Comparison of ENCODE assay signal across 9 mouse cellular contexts in genomic region chr9:91384136-91384500, GRCm38 (mm10). TPM values are rescaled to one million over a fixed set of nuclear protein-coding genes. Genes with fewer than 3 reads are reported as not detected.
A peak's percentile ranks its signal among the peaks of the same experiment; 100 is the strongest.
DNase-seq lines count a peak whose midpoint lies in the region; ATAC-seq and TF ChIP-seq lines count a peak whose summit lies in the region.
"Had no signal": no experiment of that assay in that cellular context is flagged by ENCODE, and none has a peak within 500 bp of the region (broad histone marks: within the 10 kb centered on the region; RNA-seq: fewer than 3 reads in every experiment).

No protein-coding gene starts in this region.

- TF ChIP-seq POLR2A in heart, adult 2 months (IDR thresholded peaks at IDR 0.05; ENCODE audit: insufficient read depth, low read depth, low read length) = no peak

- no peak for DNase-seq in heart, adult 2 months
- peak; percentile 59 for DNase-seq in cerebellum, postnatal 36 days
- DNase-seq in hindbrain, embryonic 11.5 days (ENCODE audit: low spot score) = no peak
- no peak for DNase-seq in urinary bladder, postnatal 25 days (ENCODE audit: low spot score)
- no peak for DNase-seq in adrenal gland, adult 18-20 months (ENCODE audit: low spot score in 2 of 2)
- no peak for DNase-seq in lung, postnatal 0 days (ENCODE audit: low spot score)
- DNase-seq: gastrocnemius, postnatal 14 days had no signal

- H3K4me3 ChIP-seq in heart, embryonic 13.5 days = 0 out of 2 replicates have a peak overlapping the region, but pooled peaks have one; percentile 2
- no peak overlapping the region for H3K4me3 ChIP-seq in heart, adult 2 months
- peak overlapping the region; percentile 57 for H3K4me3 ChIP-seq in hindbrain, embryonic 11.5 days (ENCODE audit: low read depth, low read length)
- peak overlapping the region; percentile 16 for H3K4me3 ChIP-seq in midbrain, embryonic 16.5 days (ENCODE audit: low read depth, low read length)
- no peak overlapping the region for H3K4me3 ChIP-seq in lung, postnatal 0 days (ENCODE audit: low read depth, low read length)

- H3K27ac ChIP-seq in heart, embryonic 13.5 days (replicated peaks) = no peak overlapping the region
- no peak overlapping the region for H3K27ac ChIP-seq in heart, adult 2 months
- H3K27ac ChIP-seq in hindbrain, embryonic 11.5 days (ENCODE audit: low read depth, low read length) = peak overlapping the region; percentile 93
- H3K27ac ChIP-seq in midbrain, embryonic 16.5 days (ENCODE audit: low read length) = peak overlapping the region; percentile 87
- no peak overlapping the region for H3K27ac ChIP-seq in lung, postnatal 0 days (ENCODE audit: low read length)

- under 1% methylated on average over 30 of the region's 30 CpGs for WGBS in heart, embryonic 13.5 days
- 2% methylated on average over 30 of the region's 30 CpGs for WGBS in heart, adult 2 months
- WGBS in hindbrain, embryonic 11.5 days = under 1% methylated on average over 30 of the region's 30 CpGs
- 3% methylated on average over 30 of the region's 30 CpGs for WGBS in midbrain, embryonic 16.5 days
- WGBS in lung, postnatal 0 days = 1% methylated on average over 30 of the region's 30 CpGs

- no peak for ATAC-seq in heart, embryonic 13.5 days (ENCODE audit: extremely low read depth, insufficient number of reproducible peaks, low FRiP score, low TSS enrichment)
- ATAC-seq in hindbrain, embryonic 11.5 days (ENCODE audit: low FRiP score) = peak; percentile 55
- peak; percentile 23 for ATAC-seq in midbrain, embryonic 16.5 days
- ATAC-seq in lung, postnatal 0 days = no peak

- H3K9me3 ChIP-seq in heart, embryonic 13.5 days = no peaks in the 10 kb centered on the region
- no peaks in the 10 kb centered on the region for H3K9me3 ChIP-seq in hindbrain, embryonic 11.5 days (ENCODE audit: control insufficient read depth, low read length)
- H3K9me3 ChIP-seq in midbrain, embryonic 16.5 days (replicated peaks; ENCODE audit: control insufficient read depth, low read length, poor library complexity, severe bottlenecking) = no peaks in the 10 kb centered on the region
- H3K9me3 ChIP-seq in lung, postnatal 0 days (ENCODE audit: low read length) = no peaks in the 10 kb centered on the region

- no peaks in the 10 kb centered on the region for H3K79me2 ChIP-seq in heart, adult 2 months (replicated peaks; ENCODE audit: control insufficient read depth, insufficient read depth, low read length)

- H3K9ac ChIP-seq in heart, embryonic 13.5 days = no peak overlapping the region
- H3K9ac ChIP-seq in heart, adult 2 months (ENCODE audit: low read depth, low read length) = no peak overlapping the region
- peak overlapping the region; percentile 89 for H3K9ac ChIP-seq in hindbrain, embryonic 11.5 days (ENCODE audit: low read depth, low read length)
- peak overlapping the region; percentile 55; the same call in 1 of the 2 replicates for H3K9ac ChIP-seq in midbrain, embryonic 16.5 days (ENCODE audit: low read depth, low read length)
- H3K9ac ChIP-seq in lung, postnatal 0 days (replicated peaks; ENCODE audit: low read depth) = no peak overlapping the region

- TF ChIP-seq CTCF in heart, adult 2 months (IDR thresholded peaks at IDR 0.05) = no peak
- no peak for TF ChIP-seq CTCF in lung, postnatal 0 days (IDR thresholded peaks at IDR 0.05)

- no peaks in the 10 kb centered on the region for H3K36me3 ChIP-seq in heart, embryonic 13.5 days
- no peaks in the 10 kb centered on the region for H3K36me3 ChIP-seq in heart, adult 2 months (ENCODE audit: control insufficient read depth, insufficient read depth, low read length)
- H3K36me3 ChIP-seq in hindbrain, embryonic 11.5 days (ENCODE audit: control insufficient read depth, insufficient read depth, low read length) = no peaks in the 10 kb centered on the region
- no peaks in the 10 kb centered on the region for H3K36me3 ChIP-seq in midbrain, embryonic 16.5 days (ENCODE audit: control insufficient read depth, insufficient read depth, low read length)
- H3K36me3 ChIP-seq in lung, postnatal 0 days (ENCODE audit: insufficient read depth, low read length) = no peaks in the 10 kb centered on the region

- H3K4me1 ChIP-seq in heart, embryonic 13.5 days = peaks cover 10% of the 10 kb centered on the region
- H3K4me1 ChIP-seq in heart, adult 2 months (ENCODE audit: control insufficient read depth, insufficient read depth, low read length) = no peaks in the 10 kb centered on the region
- no peaks in the 10 kb centered on the region; the same call in none of the 2 replicates for H3K4me1 ChIP-seq in hindbrain, embryonic 11.5 days (replicated peaks; ENCODE audit: control insufficient read depth, insufficient read depth, low read length)
- H3K4me1 ChIP-seq in midbrain, embryonic 16.5 days (ENCODE audit: control insufficient read depth, insufficient read depth, low read length) = no peaks in the 10 kb centered on the region
- peaks cover 4% of the 10 kb centered on the region; the same call in 1 of the 2 replicates for H3K4me1 ChIP-seq in lung, postnatal 0 days (ENCODE audit: insufficient read depth, low read depth, low read length)

- H3K27me3 ChIP-seq in heart, embryonic 13.5 days (replicated peaks) = peaks cover 99% of the 10 kb centered on the region
- peaks cover 36% of the 10 kb centered on the region for H3K27me3 ChIP-seq in heart, adult 2 months (ENCODE audit: control insufficient read depth, insufficient read depth, low read length)
- peaks cover 68% of the 10 kb centered on the region for H3K27me3 ChIP-seq in hindbrain, embryonic 11.5 days (ENCODE audit: control insufficient read depth, insufficient read depth, low read length)
- peaks cover 36% of the 10 kb centered on the region for H3K27me3 ChIP-seq in midbrain, embryonic 16.5 days (ENCODE audit: control insufficient read depth, insufficient read depth, low read depth, low read length)
- peaks cover 73% of the 10 kb centered on the region for H3K27me3 ChIP-seq in lung, postnatal 0 days (replicated peaks; ENCODE audit: insufficient read depth, low read length)

- intact Hi-C loops in heart, adult 2 months (cut with DNase I) = no loop called here

- no peak overlapping the region for H3K4me2 ChIP-seq in heart, embryonic 13.5 days
- peak overlapping the region; percentile 87 for H3K4me2 ChIP-seq in hindbrain, embryonic 11.5 days (replicated peaks; ENCODE audit: low read depth, low read length)
- H3K4me2 ChIP-seq in midbrain, embryonic 16.5 days (ENCODE audit: low read length) = peak overlapping the region; percentile 62
- no peak overlapping the region for H3K4me2 ChIP-seq in lung, postnatal 0 days (replicated peaks; ENCODE audit: low read depth, low read length)

- no peak for TF ChIP-seq EP300 in heart, adult 2 months (IDR thresholded peaks at IDR 0.05; ENCODE audit: insufficient read depth, low read depth, low read length)
- no peak for TF ChIP-seq EP300 in lung, postnatal 0 days (IDR thresholded peaks at IDR 0.05)

RNA-seq across cellular contexts. Expression of gene Zic1, which starts 18.5 kb away (rescaled TPM):
- 0.09 TPM in 1 of 2 replicates, not detected in the other for polyA plus RNA-seq in heart, embryonic 13.5 days (2015; fragmentation: Nextera tagmentation; extraction: Ambion mirVana)
- not detected for total RNA-seq in heart, adult 2 months (2021)
- polyA plus RNA-seq in heart, adult 2 months (2012; rRNA removed) = 0.08 TPM in 1 of 2 replicates, not detected in the other
- polyA plus RNA-seq in hindbrain, embryonic 11.5 days (2014; fragmentation: Nextera tagmentation; extraction: Ambion mirVana) = 18.2 and 23.8 TPM in 2 replicates
- polyA plus RNA-seq in midbrain, embryonic 16.5 days (2015; fragmentation: Nextera tagmentation; extraction: Ambion mirVana) = 9.1 and 20.6 TPM in 2 replicates
- total RNA-seq in adrenal gland, adult 18-20 months (2021) = not detected
- polyA plus RNA-seq in lung, postnatal 0 days (2015; fragmentation: Nextera tagmentation; extraction: Ambion mirVana) = not detected in 2 replicates

RNA-seq across cellular contexts. Expression of gene Zic4, which starts 21.9 kb away (rescaled TPM):
- not detected in 2 replicates for polyA plus RNA-seq in heart, embryonic 13.5 days (2015; fragmentation: Nextera tagmentation; extraction: Ambion mirVana)
- not detected for total RNA-seq in heart, adult 2 months (2021)
- not detected in 2 replicates for polyA plus RNA-seq in heart, adult 2 months (2012; rRNA removed)
- polyA plus RNA-seq in hindbrain, embryonic 11.5 days (2014; fragmentation: Nextera tagmentation; extraction: Ambion mirVana) = 32.8 and 36.5 TPM in 2 replicates
- polyA plus RNA-seq in midbrain, embryonic 16.5 days (2015; fragmentation: Nextera tagmentation; extraction: Ambion mirVana) = 55.8 and 154 TPM in 2 replicates
- not detected for total RNA-seq in adrenal gland, adult 18-20 months (2021)
- polyA plus RNA-seq in lung, postnatal 0 days (2015; fragmentation: Nextera tagmentation; extraction: Ambion mirVana) = not detected in 2 replicates

Comparison
In these comparisons a context has a peak if more than half of its experiments do, and no peak if none do; other contexts are left out.
1. H3K4me3 ChIP-seq: peak in heart, embryonic 13.5 days (single experiment), hindbrain, embryonic 11.5 days (single experiment) and midbrain, embryonic 16.5 days (single experiment); none in heart, adult 2 months (single experiment) and lung, postnatal 0 days (single experiment).
2. ATAC-seq: peak in hindbrain, embryonic 11.5 days (single experiment) and midbrain, embryonic 16.5 days (single experiment); none in heart, embryonic 13.5 days (single experiment) and lung, postnatal 0 days (single experiment).
3. H3K27ac ChIP-seq: peak in hindbrain, embryonic 11.5 days (single experiment) and midbrain, embryonic 16.5 days (single experiment); none in heart, embryonic 13.5 days (single experiment), heart, adult 2 months (single experiment) and lung, postnatal 0 days (single experiment).
4. H3K4me2 ChIP-seq: peak in hindbrain, embryonic 11.5 days (single experiment) and midbrain, embryonic 16.5 days (single experiment); none in heart, embryonic 13.5 days (single experiment) and lung, postnatal 0 days (single experiment).
5. H3K9ac ChIP-seq: peak in hindbrain, embryonic 11.5 days (single experiment) and midbrain, embryonic 16.5 days (single experiment); none in heart, embryonic 13.5 days (single experiment), heart, adult 2 months (single experiment) and lung, postnatal 0 days (single experiment).
6. DNase-seq: peak in cerebellum, postnatal 36 days (2 of 2); none in heart, adult 2 months (0 of 2), hindbrain, embryonic 11.5 days (single experiment), urinary bladder, postnatal 25 days (single experiment), adrenal gland, adult 18-20 months (0 of 2) and lung, postnatal 0 days (single experiment).
7. RNA of gene Zic4, which starts 21.9 kb away (polyA plus RNA-seq): 55.8 to 154 TPM in midbrain, embryonic 16.5 days and 32.8 to 36.5 TPM in hindbrain, embryonic 11.5 days; not detected in heart, embryonic 13.5 days, not detected in heart, adult 2 months and not detected in lung, postnatal 0 days; every median in the first group is over 10 times any median in the second.